Mouse (Mus musculus): Measurements from ENCODE around the gene Ush2a. TPM values are rescaled to one million over a fixed set of nuclear protein-coding genes. Genes with fewer than 3 reads are reported as not detected.

Ush2a gene
- polyA plus RNA-seq, 1 experiment from 2014 or later, result not detected

GRCm38 (mm10) chr1:188865881-188866280 lies 604.1 kb downstream of the Ush2a start:
- no peak overlapping the region for H3K4me3 ChIP-seq (ENCODE audit: low read depth, low read length)
- no peaks in the 10 kb centered on the region for H3K4me1 ChIP-seq (ENCODE audit: insufficient read depth)
- H3K27me3 ChIP-seq (ENCODE audit: insufficient read depth, low read length), result no peaks in the 10 kb centered on the region
- H3K9ac ChIP-seq (replicated peaks), result no peak overlapping the region
- no peaks in the 10 kb centered on the region for H3K36me3 ChIP-seq (replicated peaks; ENCODE audit: insufficient read depth, low read length)
- no peak overlapping the region for H3K27ac ChIP-seq (ENCODE audit: low read depth)
- DNase-seq, result no peak
- TF ChIP-seq EP300 (IDR thresholded peaks at IDR 0.05; ENCODE audit: low read depth) (no peak), CTCF (IDR thresholded peaks at IDR 0.05; ENCODE audit: low read depth) (no peak)
- H3K4me2 ChIP-seq (ENCODE audit: low read depth, low read length), result no peak overlapping the region
- no peak for ATAC-seq
- 31% methylated on average over 5 of the region's 5 CpGs for WGBS (ENCODE audit: insufficient replicate concordance)
- H3K9me3 ChIP-seq (ENCODE audit: low read length), result no peaks in the 10 kb centered on the region

- ATAC-seq (no peak), DNase-seq (no peak)
- H3K9ac ChIP-seq (replicated peaks), result no peak overlapping the region
- no peaks in the 10 kb centered on the region for H3K4me1 ChIP-seq (ENCODE audit: insufficient read depth)
- H3K4me3 ChIP-seq (ENCODE audit: low read depth, low read length), result no peak overlapping the region
- TF ChIP-seq CTCF (IDR thresholded peaks at IDR 0.05; ENCODE audit: low read depth) (no peak), EP300 (IDR thresholded peaks at IDR 0.05; ENCODE audit: low read depth) (no peak)
- H3K27ac ChIP-seq (ENCODE audit: low read depth), result no peak overlapping the region
- H3K36me3 ChIP-seq (replicated peaks; ENCODE audit: insufficient read depth, low read length), result no peaks in the 10 kb centered on the region
- 74% methylated on average over 11 of the region's 11 CpGs for WGBS (ENCODE audit: insufficient replicate concordance)
- H3K27me3 ChIP-seq (ENCODE audit: insufficient read depth, low read length), result no peaks in the 10 kb centered on the region
- H3K9me3 ChIP-seq (ENCODE audit: low read length), result no peaks in the 10 kb centered on the region
- H3K4me2 ChIP-seq (ENCODE audit: low read depth, low read length), result no peak overlapping the region
Observed at GRCm38 (mm10) chr1:188866515-188866914, 604.7 kb downstream of the Ush2a start.

DNA sequence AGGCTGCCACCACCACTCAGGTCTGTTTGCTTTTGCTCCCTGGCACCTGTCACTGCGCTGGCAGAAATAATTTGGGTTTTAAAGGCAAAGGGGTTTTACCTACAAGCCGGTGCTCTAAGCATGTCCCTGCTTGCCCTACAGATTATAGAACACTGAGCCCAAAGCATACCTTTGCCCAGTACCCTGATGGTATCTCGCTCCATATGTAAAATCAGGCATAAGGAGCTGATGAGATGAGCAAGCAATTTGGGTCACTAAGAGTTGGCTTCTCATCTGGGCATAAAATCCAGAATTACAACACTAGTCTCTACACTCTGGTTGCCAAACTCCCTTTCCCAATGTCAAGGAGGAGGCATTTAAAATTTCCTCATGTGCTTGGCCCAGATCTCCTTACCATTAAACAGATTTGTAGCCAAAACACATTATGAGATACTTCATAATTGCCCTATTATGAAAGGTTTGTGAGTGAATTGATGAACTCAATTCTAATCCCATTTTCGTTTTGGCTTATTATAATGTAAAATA lies 616.8 kb downstream of the Ush2a start:
- Histone ChIP-seq H3K4me2 (ENCODE audit: low read depth, low read length) (no peak overlapping the region), H3K9me3 (ENCODE audit: low read length) (no peaks in the 10 kb centered on the region), H3K9ac (replicated peaks) (no peak overlapping the region), H3K27ac (ENCODE audit: low read depth) (no peak overlapping the region), H3K4me1 (ENCODE audit: insufficient read depth) (no peaks in the 10 kb centered on the region), H3K4me3 (ENCODE audit: low read depth, low read length) (no peak overlapping the region), H3K27me3 (ENCODE audit: insufficient read depth, low read length) (no peaks in the 10 kb centered on the region), H3K36me3 (replicated peaks; ENCODE audit: insufficient read depth, low read length) (no peaks in the 10 kb centered on the region)
- no peak for TF ChIP-seq CTCF (IDR thresholded peaks at IDR 0.05; ENCODE audit: low read depth)
- no peak for TF ChIP-seq EP300 (IDR thresholded peaks at IDR 0.05; ENCODE audit: low read depth)
- no peak for DNase-seq
- no peak for ATAC-seq
- 77% methylated on average over 4 of the region's 4 CpGs for WGBS (ENCODE audit: insufficient replicate concordance)

DNA sequence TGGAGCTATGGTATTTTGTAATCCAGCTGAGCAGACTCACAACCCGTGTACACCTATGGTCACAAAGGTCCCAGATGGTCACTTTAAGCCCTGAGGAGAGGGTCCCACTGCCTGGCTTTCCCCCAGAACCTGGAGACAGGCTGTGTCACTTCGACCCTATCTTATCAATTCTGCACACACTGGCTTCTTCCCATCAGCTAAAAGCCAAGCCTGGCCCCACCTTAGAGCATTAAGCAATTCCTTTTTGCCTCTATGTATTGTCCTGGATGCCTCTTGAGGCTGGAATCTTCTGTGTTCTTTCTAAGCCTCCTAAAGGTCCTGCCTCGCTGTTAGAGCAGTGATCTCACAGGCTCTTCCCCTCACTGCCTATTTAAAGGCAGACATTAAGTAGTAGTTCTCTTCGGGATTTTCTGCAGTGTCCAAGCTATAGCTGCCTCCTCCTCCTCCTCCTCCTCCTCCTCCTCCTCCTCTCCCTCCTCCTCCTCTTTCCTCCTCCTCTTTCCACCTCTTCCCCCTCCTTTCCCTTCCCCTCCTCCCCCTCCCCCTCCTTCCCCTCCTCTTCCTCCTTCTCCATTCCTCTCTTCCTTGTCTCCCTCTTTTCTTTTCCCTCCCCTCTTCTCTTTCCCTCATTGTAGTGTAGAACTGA lies 635.2 kb downstream of the Ush2a start:
- WGBS (ENCODE audit: insufficient replicate concordance), result 31% methylated on average over 4 of the region's 4 CpGs
- DNase-seq (no peak), ATAC-seq (no peak)
- no peak overlapping the region for H3K27ac ChIP-seq (ENCODE audit: low read depth)
- H3K9me3 ChIP-seq (ENCODE audit: low read length), result no peaks in the 10 kb centered on the region
- H3K4me3 ChIP-seq (ENCODE audit: low read depth, low read length), result no peak overlapping the region
- no peak for TF ChIP-seq CTCF (IDR thresholded peaks at IDR 0.05; ENCODE audit: low read depth)
- no peak for TF ChIP-seq EP300 (IDR thresholded peaks at IDR 0.05; ENCODE audit: low read depth)
- no peak overlapping the region for H3K9ac ChIP-seq (replicated peaks)
- H3K27me3 ChIP-seq (ENCODE audit: insufficient read depth, low read length), result no peaks in the 10 kb centered on the region
- no peak overlapping the region for H3K4me2 ChIP-seq (ENCODE audit: low read depth, low read length)
- H3K4me1 ChIP-seq (ENCODE audit: insufficient read depth), result no peaks in the 10 kb centered on the region
- H3K36me3 ChIP-seq (replicated peaks; ENCODE audit: insufficient read depth, low read length), result no peaks in the 10 kb centered on the region

GRCm38 (mm10) chr1:188904091-188904490 lies 642.3 kb downstream of the Ush2a start:
- Histone ChIP-seq H3K9me3 (ENCODE audit: low read length) (no peaks in the 10 kb centered on the region), H3K36me3 (replicated peaks; ENCODE audit: insufficient read depth, low read length) (no peaks in the 10 kb centered on the region), H3K27me3 (ENCODE audit: insufficient read depth, low read length) (no peaks in the 10 kb centered on the region), H3K27ac (ENCODE audit: low read depth) (no peak overlapping the region), H3K4me1 (ENCODE audit: insufficient read depth) (no peaks in the 10 kb centered on the region), H3K4me3 (ENCODE audit: low read depth, low read length) (no peak overlapping the region), H3K4me2 (ENCODE audit: low read depth, low read length) (no peak overlapping the region), H3K9ac (replicated peaks) (no peak overlapping the region)
- TF ChIP-seq CTCF (IDR thresholded peaks at IDR 0.05; ENCODE audit: low read depth) (peak; percentile 43; the same call in 1 of the 2 replicates), EP300 (IDR thresholded peaks at IDR 0.05; ENCODE audit: low read depth) (no peak)
- ATAC-seq (no peak), DNase-seq (no peak)
- 53% methylated on average over 10 of the region's 10 CpGs for WGBS (ENCODE audit: insufficient replicate concordance)

- 73% methylated on average over 7 of the region's 7 CpGs for WGBS (ENCODE audit: insufficient replicate concordance)
- no peaks in the 10 kb centered on the region for H3K9me3 ChIP-seq (ENCODE audit: low read length)
Observed at GRCm38 (mm10) chr1:188906175-188906574, 644.4 kb downstream of the Ush2a start.

More at GRCm38 (mm10) chr1:188906175-188906574, 644.4 kb downstream of the Ush2a start:
- Histone ChIP-seq H3K36me3 (replicated peaks; ENCODE audit: insufficient read depth, low read length) (no peaks in the 10 kb centered on the region), H3K4me2 (ENCODE audit: low read depth, low read length) (no peak overlapping the region), H3K4me3 (ENCODE audit: low read depth, low read length) (no peak overlapping the region), H3K9ac (replicated peaks) (no peak overlapping the region), H3K4me1 (ENCODE audit: insufficient read depth) (no peaks in the 10 kb centered on the region), H3K27me3 (ENCODE audit: insufficient read depth, low read length) (no peaks in the 10 kb centered on the region), H3K27ac (ENCODE audit: low read depth) (no peak overlapping the region)
- DNase-seq (no peak), ATAC-seq (peak; percentile 43; the same call in 1 of the 2 replicates)
- no peak for TF ChIP-seq EP300 (IDR thresholded peaks at IDR 0.05; ENCODE audit: low read depth)
- TF ChIP-seq CTCF (IDR thresholded peaks at IDR 0.05; ENCODE audit: low read depth), result no peak
